Mouse (Mus musculus) kidney, postnatal 0 days (tissue): ENCODE measurements around the gene Gm973. TPM values are rescaled to one million over a fixed set of nuclear protein-coding genes. Genes with fewer than 3 reads are reported as not detected.
A peak's percentile ranks its signal among the peaks of the same experiment; 100 is the strongest.
"Not testable (repeated sequence)": the region's sequence is repeated elsewhere in the genome, so short reads cannot be mapped to it uniquely, and the experiment has no call there.

Experiments used
- ATAC-seq: fragments of 200-750 bp; cut with Nextera tagmentation; replicated peaks from 2 replicates; pipeline ENCODE4 v1.8.0; 2017; ENCODE audit warnings: low read depth, moderate number of reproducible peaks, moderate TSS enrichment, moderate library complexity; ENCODE audit not compliant: low FRiP score
- DNase-seq: peaks from one replicate; pipeline ENCODE4 v3.0.0-alpha.2; 2016; ENCODE audit warnings: low spot score
- H3K27ac ChIP-seq: fragments of 300-500 bp; sonication (generic); 2 replicates; pipeline ENCODE4 v1.5.1; 2014; ENCODE audit warnings: mild to moderate bottlenecking
- H3K27me3 ChIP-seq: fragments of 300-500 bp; sonication (generic); 2 replicates; pipeline ENCODE4 v1.6.1; 2014; ENCODE audit warnings: low read length, mixed read lengths; ENCODE audit not compliant: insufficient read depth
- H3K36me3 ChIP-seq: fragments of 300-500 bp; sonication (generic); 2 replicates; pipeline ENCODE4 v1.6.1; 2014; ENCODE audit warnings: low read length, mixed read lengths; ENCODE audit not compliant: insufficient read depth
- H3K4me1 ChIP-seq: fragments of 300-500 bp; sonication (generic); replicated peaks from 2 replicates; pipeline ENCODE4 v1.6.1; 2014; ENCODE audit warnings: antibody characterized with exemption, low read length, mixed read lengths; ENCODE audit not compliant: insufficient read depth
- H3K4me2 ChIP-seq: fragments of 300-500 bp; sonication (generic); 2 replicates; pipeline ENCODE4 v1.6.1; 2014; ENCODE audit warnings: mild to moderate bottlenecking, low read length, moderate library complexity, mixed read lengths
- H3K4me3 ChIP-seq: fragments of 300-500 bp; sonication (generic); replicated peaks from 2 replicates; pipeline ENCODE4 v1.5.1; 2014; ENCODE audit warnings: low read depth, low read length
- H3K9ac ChIP-seq: fragments of 300-500 bp; sonication (generic); 2 replicates; pipeline ENCODE4 v1.6.1; 2014; ENCODE audit warnings: low read depth, low read length
- H3K9me3 ChIP-seq: fragments of 300-500 bp; sonication (generic); replicated peaks from 2 replicates; pipeline ENCODE4 v1.6.1; 2016; ENCODE audit warnings: low read length, inconsistent platforms, mixed read lengths
- CTCF ChIP-seq: IDR thresholded peaks from 2 replicates; pipeline ENCODE4 v1.5.1; 2016; ENCODE audit warnings: antibody characterized with exemption, low read depth, mild to moderate bottlenecking, moderate library complexity
- WGBS: fragments of 180-500 bp; shearing (Covaris S2); extraction: QIAGEN DNeasy Blood & Tissue Kit; methylation state at CpG from one replicate; pipeline ENCODE4 v1.1.7; 2014; 5-methylcytosine and 5-hydroxymethylcytosine counted together
- polyA plus RNA-seq: library from polyadenylated mRNA; unstranded; fragments of >200 nt; fragmentation: Nextera tagmentation; extraction: Ambion mirVana; gene quantifications from 2 replicates; pipeline ENCODE4 v1.2.1, GENCODE M21; 2015

Gene Gm973
- polyA plus RNA-seq, 1 experiment from 2014 or later, result 2.5 TPM

GRCm38 (mm10) chr1:59636349-59636748 is 120.3 kb downstream of the Gm973 start:
- peaks cover 11% of the 10 kb centered on the region; the same call in 1 of the 2 replicates for H3K36me3 ChIP-seq
- H3K27ac ChIP-seq, result no peak overlapping the region
- DNase-seq (no peak), ATAC-seq (no peak)
- no peaks in the 10 kb centered on the region; the same call in 1 of the 2 replicates for H3K4me1 ChIP-seq
- H3K4me3 ChIP-seq, result no peak overlapping the region
- no peaks in the 10 kb centered on the region for H3K27me3 ChIP-seq
- WGBS, result 76% methylated on average over 1 of the region's 1 CpGs
- no peak for TF ChIP-seq CTCF
- H3K9ac ChIP-seq, result no peak overlapping the region
- no peaks in the 10 kb centered on the region for H3K9me3 ChIP-seq
- no peak overlapping the region for H3K4me2 ChIP-seq

- Histone ChIP-seq H3K36me3 (peaks cover 19% of the 10 kb centered on the region; the same call in 1 of the 2 replicates), H3K9ac (no peak overlapping the region), H3K4me3 (no peak overlapping the region), H3K9me3 (no peaks in the 10 kb centered on the region), H3K4me1 (no peaks in the 10 kb centered on the region; the same call in 1 of the 2 replicates), H3K27me3 (no peaks in the 10 kb centered on the region), H3K27ac (no peak overlapping the region), H3K4me2 (no peak overlapping the region)
- ATAC-seq (no peak), DNase-seq (no peak)
- WGBS, result 83% methylated on average over 3 of the region's 3 CpGs
- peak; percentile 21 for TF ChIP-seq CTCF
Observed at GRCm38 (mm10) chr1:59638371-59638770, 122.3 kb downstream of the Gm973 start.

DNA sequence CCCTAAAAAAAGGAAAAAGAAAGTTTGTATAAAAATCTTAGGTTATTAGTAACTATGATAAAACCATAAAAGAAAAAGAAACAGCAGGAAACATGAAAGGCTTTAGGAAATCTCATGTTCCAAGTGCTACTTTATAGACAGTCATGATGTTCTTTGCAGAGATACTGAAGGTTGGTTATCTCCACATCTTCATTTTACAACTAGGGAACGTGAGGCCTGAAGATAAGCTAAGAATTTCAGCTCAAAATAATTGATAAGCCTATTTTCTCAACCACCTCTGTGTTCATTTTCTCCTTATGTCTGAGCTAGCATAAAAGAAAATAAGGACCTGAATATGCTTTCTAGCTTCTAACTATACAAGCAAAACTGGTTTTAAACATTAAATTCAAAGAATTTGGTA is 126.4 kb downstream of the Gm973 start:
- H3K4me3 ChIP-seq, result no peak overlapping the region
- H3K36me3 ChIP-seq, result peaks cover 26% of the 10 kb centered on the region; the same call in 1 of the 2 replicates
- TF ChIP-seq CTCF, result no peak
- H3K4me2 ChIP-seq, result no peak overlapping the region
- H3K27ac ChIP-seq, result no peak overlapping the region
- no peaks in the 10 kb centered on the region for H3K9me3 ChIP-seq
- H3K4me1 ChIP-seq, result no peaks in the 10 kb centered on the region
- no peak for ATAC-seq
- no peaks in the 10 kb centered on the region for H3K27me3 ChIP-seq
- no peak for DNase-seq
- H3K9ac ChIP-seq, result no peak overlapping the region
- WGBS, result 76% methylated on average over 1 of the region's 1 CpGs

DNA sequence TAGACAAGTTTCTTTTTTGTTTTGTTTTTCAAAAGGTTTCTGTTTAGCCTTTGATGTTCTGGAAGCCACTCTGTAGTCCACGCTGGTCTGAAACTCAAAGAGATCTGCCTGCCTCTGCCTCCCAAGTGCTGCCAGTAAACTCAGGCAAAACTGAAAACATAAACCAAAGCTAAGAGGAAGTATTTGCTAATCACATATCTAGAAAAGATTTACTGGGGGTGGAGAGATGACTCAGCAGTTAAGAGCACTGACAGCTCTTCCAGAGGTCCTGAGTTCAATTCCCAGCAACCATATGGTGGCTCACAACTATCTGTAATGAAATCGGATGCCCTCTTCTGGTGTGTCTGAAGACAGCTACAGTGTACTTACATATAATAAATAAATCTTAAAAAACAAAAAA is 130.4 kb downstream of the Gm973 start:
- H3K36me3 ChIP-seq, result peaks cover 25% of the 10 kb centered on the region
- not testable (repeated sequence) for H3K4me2 ChIP-seq, H3K4me3 ChIP-seq, ATAC-seq, H3K27ac ChIP-seq, H3K9me3 ChIP-seq, DNase-seq, H3K4me1 ChIP-seq, H3K9ac ChIP-seq, H3K27me3 ChIP-seq
- WGBS, result 92% methylated on average over 2 of the region's 2 CpGs

GRCm38 (mm10) chr1:59651201-59651819 is 135.2 kb downstream of the Gm973 start:
- no peak for TF ChIP-seq CTCF
- H3K36me3 ChIP-seq, result peaks cover 25% of the 10 kb centered on the region
- no peaks in the 10 kb centered on the region for H3K4me1 ChIP-seq
- H3K4me3 ChIP-seq, result no peak overlapping the region
- 97% methylated on average over 3 of the region's 3 CpGs for WGBS
- no peaks in the 10 kb centered on the region for H3K9me3 ChIP-seq
- no peaks in the 10 kb centered on the region for H3K27me3 ChIP-seq
- ATAC-seq, result no peak
- no peak overlapping the region for H3K9ac ChIP-seq
- H3K4me2 ChIP-seq, result no peak overlapping the region
- DNase-seq, result no peak
- H3K27ac ChIP-seq, result no peak overlapping the region

DNA sequence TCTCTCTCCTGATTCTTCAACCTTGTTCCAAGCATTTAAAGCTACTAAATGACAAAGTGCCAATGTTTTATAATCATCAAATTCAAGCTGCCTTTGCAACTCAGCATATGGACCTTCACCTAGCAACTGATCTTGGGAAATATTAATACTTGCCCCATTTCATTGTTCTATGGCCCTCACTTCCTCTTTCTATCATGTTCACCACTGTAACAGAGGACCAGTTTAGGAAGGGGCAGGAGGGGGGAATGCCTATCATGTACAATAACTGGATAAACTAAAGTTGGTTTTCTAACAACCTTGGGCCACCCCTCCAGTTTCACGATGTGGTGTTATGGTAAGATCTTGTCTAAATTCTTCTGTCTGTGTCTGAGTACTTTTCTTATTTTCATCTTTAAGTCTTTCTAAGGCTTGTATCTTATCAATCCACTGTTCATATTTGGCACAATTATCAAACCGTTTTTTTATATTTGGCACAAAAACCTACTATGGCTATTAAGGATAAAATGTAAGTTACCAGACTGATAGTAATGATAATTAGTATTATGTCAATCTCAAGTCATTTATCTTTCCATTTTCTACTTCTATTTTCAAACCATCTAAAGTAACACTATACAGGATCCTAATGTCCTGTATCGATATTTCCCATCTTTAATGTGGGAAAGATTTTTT is 137.3 kb downstream of the Gm973 start:
- H3K4me1 ChIP-seq, result no peaks in the 10 kb centered on the region
- no peak for TF ChIP-seq CTCF
- H3K9me3 ChIP-seq, result no peaks in the 10 kb centered on the region
- H3K27me3 ChIP-seq, result no peaks in the 10 kb centered on the region
- H3K27ac ChIP-seq, result no peak overlapping the region
- H3K4me2 ChIP-seq, result no peak overlapping the region
- ATAC-seq (no peak), DNase-seq (no peak)
- no peak overlapping the region for H3K4me3 ChIP-seq
- peaks cover 16% of the 10 kb centered on the region for H3K36me3 ChIP-seq
- 92% methylated on average over 3 of the region's 3 CpGs for WGBS
- no peak overlapping the region for H3K9ac ChIP-seq
